Mouse (Mus musculus) MEL (cell line): Measurements from ENCODE around the gene Smyd3. TPM values are rescaled to one million over a fixed set of nuclear protein-coding genes. Genes with fewer than 3 reads are reported as not detected.

Source experiments
- DNase-seq: peaks from one replicate; pipeline ENCODE4 v3.0.0; 2011; ENCODE audit warnings: low read depth, low spot score
- H3K27ac ChIP-seq: 2 replicates; pipeline ENCODE4 v1.5.1; 2012; ENCODE audit warnings: low read depth, mild to moderate bottlenecking, control low read depth, low read length, moderate library complexity; ENCODE audit not compliant: control insufficient read depth
- H3K27me3 ChIP-seq, 2 experiments: fragments of 150-350 bp in 1 of 2; sonication (generic) in 1 of 2; 2 replicates each; pipeline ENCODE4 v1.6.1; 2012; ENCODE audit warnings: low read length in 2 of 2, mild to moderate bottlenecking in 2 of 2, improper control_type of control experiment in 1 of 2, moderate library complexity in 1 of 2; ENCODE audit not compliant: insufficient read depth in 2 of 2, control insufficient read depth in 1 of 2
- H3K36me3 ChIP-seq, 2 experiments: 2 replicates each; pipeline ENCODE4 v1.6.1; 2012 to 2014; ENCODE audit warnings: low read length in 2 of 2, improper control_type of control experiment in 1 of 2, inconsistent platforms in 1 of 2, mild to moderate bottlenecking in 1 of 2; ENCODE audit not compliant: insufficient read depth in 2 of 2, control insufficient read depth in 1 of 2
- H3K4me1 ChIP-seq, 2 experiments: fragments of 150-350 bp in 1 of 2; sonication (generic) in 1 of 2; 2 replicates each; pipeline ENCODE4 v1.6.1; 2012; ENCODE audit warnings: low read length in 2 of 2, improper control_type of control experiment in 1 of 2, mild to moderate bottlenecking in 1 of 2; ENCODE audit not compliant: insufficient read depth in 2 of 2, control insufficient read depth in 1 of 2
- H3K4me3 ChIP-seq, 2 experiments: fragments of 150-350 bp in 1 of 2; sonication (generic) in 1 of 2; 2 replicates each; pipeline ENCODE4 v1.5.1; 2012; ENCODE audit warnings: low read depth in 2 of 2, low read length in 2 of 2, mild to moderate bottlenecking in 2 of 2, moderate library complexity in 2 of 2, control low read depth in 1 of 2, improper control_type of control experiment in 1 of 2; ENCODE audit not compliant: control insufficient read depth in 1 of 2, insufficient read depth in 1 of 2
- H3K79me2 ChIP-seq: 2 replicates; pipeline ENCODE4 v1.6.1; 2012; ENCODE audit warnings: mild to moderate bottlenecking, low read length, moderate library complexity; ENCODE audit not compliant: control insufficient read depth, poor library complexity, insufficient read depth
- H3K9ac ChIP-seq: 2 replicates; pipeline ENCODE4 v1.6.1; 2012; ENCODE audit warnings: low read depth, mild to moderate bottlenecking, control low read depth, low read length, moderate library complexity; ENCODE audit not compliant: control insufficient read depth, poor library complexity, severe bottlenecking
- H3K9me3 ChIP-seq: fragments of 150-350 bp; sonication (generic); replicated peaks from 2 replicates; pipeline ENCODE4 v1.6.1; 2012; ENCODE audit warnings: mild to moderate bottlenecking, low read length, improper control_type of control experiment, moderate library complexity; ENCODE audit not compliant: insufficient read depth
- E2F4 ChIP-seq: IDR thresholded peaks from 2 replicates; pipeline ENCODE4 v1.6.1; 2011; ENCODE audit warnings: low read depth, low read length, improper control_type of control experiment, borderline replicate concordance
- ELF1 ChIP-seq: IDR thresholded peaks from 2 replicates; pipeline ENCODE4 v1.6.1; 2014; ENCODE audit warnings: low read depth, mild to moderate bottlenecking, inconsistent platforms, low read length, improper control_type of control experiment, moderate library complexity
- EP300 ChIP-seq, 2 experiments: IDR thresholded peaks; 2 replicates each; pipeline ENCODE4 v1.6.1; 2011; ENCODE audit warnings: improper control_type of control experiment in 2 of 2, low read length in 2 of 2, low read depth in 1 of 2, mild to moderate bottlenecking in 1 of 2
- ETS1 ChIP-seq: IDR thresholded peaks from 2 replicates; pipeline ENCODE4 v1.6.1; 2012; ENCODE audit warnings: low read depth, mild to moderate bottlenecking, inconsistent platforms, low read length, improper control_type of control experiment, moderate library complexity
- GATA1 ChIP-seq: IDR thresholded peaks from 2 replicates; pipeline ENCODE4 v1.6.1; 2011; ENCODE audit warnings: low read depth, low read length, improper control_type of control experiment
- JUND ChIP-seq: IDR thresholded peaks from 2 replicates; pipeline ENCODE4 v1.6.1; 2011; ENCODE audit warnings: low read depth, mild to moderate bottlenecking, improper control_type of control experiment, low read length
- MAFK ChIP-seq: IDR thresholded peaks from 2 replicates; pipeline ENCODE4 v1.6.1; 2011; ENCODE audit warnings: low read depth, mild to moderate bottlenecking, low read length, improper control_type of control experiment, borderline replicate concordance
- MAZ ChIP-seq: IDR thresholded peaks from 2 replicates; pipeline ENCODE4 v1.6.1; 2012; ENCODE audit warnings: low read depth, mild to moderate bottlenecking, inconsistent platforms, low read length, improper control_type of control experiment
- MEF2A ChIP-seq: IDR thresholded peaks from 2 replicates; pipeline ENCODE4 v1.6.1; 2014; ENCODE audit warnings: low read depth, mild to moderate bottlenecking, inconsistent platforms, low read length, improper control_type of control experiment; ENCODE audit not compliant: poor library complexity, insufficient replicate concordance, severe bottlenecking; ENCODE audit errors: extremely low read depth
- MYB ChIP-seq: IDR thresholded peaks from 2 replicates; pipeline ENCODE4 v1.6.1; 2011; ENCODE audit warnings: mild to moderate bottlenecking, low read depth, low read length, improper control_type of control experiment
- NRF1 ChIP-seq: IDR thresholded peaks from 2 replicates; pipeline ENCODE4 v1.6.1; 2014; ENCODE audit warnings: low read depth, mild to moderate bottlenecking, inconsistent platforms, low read length, improper control_type of control experiment, moderate library complexity; ENCODE audit not compliant: poor library complexity, insufficient read depth, severe bottlenecking
- POLR2AphosphoS2 ChIP-seq: IDR thresholded peaks from 2 replicates; pipeline ENCODE4 v1.6.1; 2011; ENCODE audit warnings: low read length, improper control_type of control experiment
- POLR2AphosphoS5 ChIP-seq: IDR thresholded peaks from 2 replicates; pipeline ENCODE4 v1.6.1; 2012; ENCODE audit warnings: low read depth, borderline replicate concordance, mild to moderate bottlenecking, inconsistent platforms, low read length, moderate library complexity, mixed read lengths
- TAL1 ChIP-seq: IDR thresholded peaks from 2 replicates; pipeline ENCODE4 v1.6.1; 2012; ENCODE audit warnings: mild to moderate bottlenecking, inconsistent platforms, low read length, moderate library complexity, mixed read lengths
- TBP ChIP-seq: IDR thresholded peaks from 2 replicates; pipeline ENCODE4 v1.8.0; 2011; ENCODE audit warnings: low read depth, low read length, improper control_type of control experiment
- TCF12 ChIP-seq: IDR thresholded peaks from 2 replicates; pipeline ENCODE4 v1.6.1; 2014; ENCODE audit warnings: low read depth, mild to moderate bottlenecking, inconsistent platforms, low read length, improper control_type of control experiment, moderate library complexity
- UBTF ChIP-seq: IDR thresholded peaks from 2 replicates; pipeline ENCODE4 v1.6.1; 2012; ENCODE audit warnings: low read depth, mild to moderate bottlenecking, inconsistent platforms, low read length, improper control_type of control experiment, moderate library complexity, borderline replicate concordance; ENCODE audit not compliant: insufficient read depth
- USF2 ChIP-seq, 2 experiments: IDR thresholded peaks; 2 replicates each; pipeline ENCODE4 v1.6.1; 2011 to 2012; ENCODE audit warnings: improper control_type of control experiment in 2 of 2, low read length in 2 of 2, borderline replicate concordance in 1 of 2, inconsistent platforms in 1 of 2, low read depth in 1 of 2, mild to moderate bottlenecking in 1 of 2; ENCODE audit not compliant: insufficient read depth in 1 of 2
- polyA plus RNA-seq, 2 experiments: library from polyadenylated mRNA; stranded (reverse) in 1 of 2; unstranded in 1 of 2; fragments of >175 nt in 1 of 2; fragments of >200 nt in 1 of 2; gene quantifications; 2 replicates each; pipeline versions ENCODE4 v1.2.1 to v1.2.4; 2012; ENCODE audit warnings: low replicate concordance in 2 of 2, low read depth in 1 of 2; ENCODE audit not compliant: insufficient read length in 2 of 2, insufficient read depth in 1 of 2, missing spikeins in 1 of 2
- total RNA-seq: library from RNA; depleted of rRNA; stranded (reverse); fragments of 300-350 nt; gene quantifications from 2 replicates; pipeline ENCODE4 v1.2.3, GENCODE M21; 2012

Smyd3 gene
- total and polyA plus RNA-seq, 3 experiments, result 13.3 to 18.2 TPM; not detected in 1

- no peaks in the 10 kb centered on the region for H3K4me1 ChIP-seq
- no peak for DNase-seq
- H3K27me3 ChIP-seq, result no peaks in the 10 kb centered on the region
- H3K9me3 ChIP-seq, result no peaks in the 10 kb centered on the region
- H3K79me2 ChIP-seq, result no peaks in the 10 kb centered on the region
- no peak overlapping the region for H3K4me3 ChIP-seq
- no peaks in the 10 kb centered on the region for H3K36me3 ChIP-seq
- TF ChIP-seq TAL1 (no peak), MEF2A (no peak), TBP (no peak), MAZ (no peak), MAFK (no peak), ELF1 (no peak), E2F4 (no peak), MYB (no peak), UBTF (no peak), ETS1 (no peak), NRF1 (no peak), JUND (no peak), POLR2AphosphoS5 (no peak), USF2 (IDR thresholded peaks at IDR 0.05; ENCODE audit: borderline replicate concordance in 1 of 2, insufficient read depth in 1 of 2, low read depth in 1 of 2, low read length in 2 of 2) (no peak), EP300 (IDR thresholded peaks at IDR 0.05; ENCODE audit: low read depth in 1 of 2, low read length in 2 of 2) (no peak), POLR2AphosphoS2 (no peak), GATA1 (no peak), TCF12 (no peak)
- no peak overlapping the region for H3K27ac ChIP-seq
- H3K9ac ChIP-seq, result no peak overlapping the region
Observed at GRCm38 (mm10) chr1:179279116-179279515, 238.7 kb downstream of the Smyd3 start.

GRCm38 (mm10) chr1:179277346-179277745 lies 240.5 kb downstream of the Smyd3 start:
- H3K4me3 ChIP-seq, result no peak overlapping the region
- H3K79me2 ChIP-seq, result no peaks in the 10 kb centered on the region
- no peaks in the 10 kb centered on the region for H3K9me3 ChIP-seq
- DNase-seq, result no peak
- no peak overlapping the region for H3K9ac ChIP-seq
- no peak overlapping the region for H3K27ac ChIP-seq
- no peaks in the 10 kb centered on the region for H3K36me3 ChIP-seq
- H3K27me3 ChIP-seq, result no peaks in the 10 kb centered on the region
- H3K4me1 ChIP-seq, result no peaks in the 10 kb centered on the region
- no peak for TF ChIP-seq TCF12
